Mouse (Mus musculus): ENCODE data around the gene Cpsf2.

- TF ChIP-seq CTCF (IDR thresholded peaks at IDR 0.05; ENCODE audit: low read depth) (no peak), EP300 (IDR thresholded peaks at IDR 0.05; ENCODE audit: low read depth) (no peak)
These were observed 46.1 kb downstream of the Cpsf2 start for GRCm38 (mm10) chr12:102021923-102022322.

All from liver, embryonic 14.5 days (tissue).